Mouse (Mus musculus) megakaryocyte-erythroid progenitor cell, adult 5-6 weeks (primary cell): ENCODE measurements at regions not wholly inside any gene's neighbourhood (a gene's known extent, or its start where the extent isn't known, plus 50 kb on each side); places are given as distances from the start of the nearest gene placed in this dataset.

Source experiments
- ATAC-seq: replicated peaks from 2 replicates; pipeline ENCODE4 v1.8.0; 2016; ENCODE audit warnings: mild to moderate bottlenecking, inconsistent platforms; ENCODE audit not compliant: severe bottlenecking, poor library complexity, low FRiP score, low TSS enrichment

DNA sequence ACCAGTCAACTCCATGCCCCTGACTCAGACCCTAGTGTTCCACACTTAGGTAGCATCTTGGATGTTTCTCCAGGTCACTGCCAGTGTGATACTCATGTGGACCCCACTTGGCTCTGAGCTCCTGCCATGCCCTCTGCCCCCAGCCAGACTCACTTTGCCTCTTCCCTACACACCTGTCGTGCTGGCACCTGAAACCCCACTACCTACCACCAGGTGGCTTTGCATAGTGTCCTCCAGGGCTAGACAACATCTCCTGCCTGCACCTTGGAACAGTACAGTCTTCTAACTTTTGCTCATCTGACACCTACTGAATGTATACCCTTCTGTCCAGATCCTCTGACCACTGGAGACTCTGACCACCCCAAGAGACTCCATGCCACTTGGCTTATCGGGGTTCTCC, 80.6 kb downstream of the Fam53a start:
- ATAC-seq = peak; percentile 51

GRCm38 (mm10) chr5:33543372-33543771, 86.1 kb downstream of the Fam53a start:
- ATAC-seq = peak; percentile 77

- no peak for ATAC-seq
Observed at GRCm38 (mm10) chr5:33542643-33543042, 86.8 kb downstream of the Fam53a start.

GRCm38 (mm10) chr5:33542000-33542554, 87.4 kb downstream of the Fam53a start:
- no peak; the same call in 1 of the 2 replicates for ATAC-seq

DNA sequence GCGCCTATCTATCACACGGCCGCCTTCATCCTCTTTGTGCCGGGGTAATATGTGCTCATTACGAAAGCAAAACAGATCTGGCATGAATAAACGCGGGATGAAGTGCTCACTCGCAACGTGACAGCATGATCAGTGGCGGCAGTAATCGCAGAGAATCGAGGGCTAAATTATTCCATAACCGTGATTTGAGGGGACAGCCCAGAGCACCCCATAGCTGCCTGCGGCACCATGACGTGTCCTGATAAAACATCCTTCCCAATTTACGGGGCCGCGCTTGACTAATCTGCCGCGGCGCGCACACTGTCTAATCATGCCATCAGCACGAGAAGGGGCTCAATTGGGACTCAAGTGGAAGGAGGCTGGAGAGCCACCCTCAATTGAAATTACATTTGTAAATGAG, 89.2 kb downstream of the Fam53a start:
- ATAC-seq = no peak

- ATAC-seq = no peak
Observed at GRCm38 (mm10) chr5:33537429-33537828, 92.0 kb downstream of the Fam53a start.

- ATAC-seq = no peak
Observed at GRCm38 (mm10) chr5:33537017-33537416, 92.4 kb downstream of the Fam53a start.

- no peak for ATAC-seq
Observed at GRCm38 (mm10) chr5:33536261-33536660, 93.2 kb downstream of the Fam53a start.

- ATAC-seq = no peak
Observed at GRCm38 (mm10) chr5:33535145-33536010, 94.1 kb downstream of the Fam53a start.

- ATAC-seq = no peak
Observed at GRCm38 (mm10) chr5:33534345-33534744, 95.1 kb downstream of the Fam53a start.

GRCm38 (mm10) chr5:33533185-33533584, 96.2 kb downstream of the Fam53a start:
- ATAC-seq = no peak

DNA sequence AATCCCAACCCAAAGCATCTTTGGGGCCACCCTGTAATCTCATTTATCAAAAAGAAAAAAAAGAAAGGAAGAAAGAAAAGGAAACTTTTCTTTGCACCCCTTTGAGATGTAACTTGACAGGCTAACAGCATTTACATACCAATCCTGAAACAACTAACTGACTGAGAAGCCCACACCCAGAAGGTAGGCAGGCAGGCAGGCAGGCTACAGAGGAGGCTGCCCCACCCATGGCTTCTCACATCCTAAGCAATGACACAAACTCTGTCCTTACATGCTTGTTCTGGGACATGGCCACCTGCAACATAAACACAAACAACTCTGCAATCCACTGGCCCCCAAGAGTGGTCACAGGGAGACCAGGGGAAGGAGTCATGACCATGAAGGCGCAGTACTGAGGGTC, 97.5 kb upstream of the Nkx1-1 start:
- no peak for ATAC-seq

- no peak for ATAC-seq
Observed at GRCm38 (mm10) chr5:33529771-33530170, 96.0 kb upstream of the Nkx1-1 start.

- ATAC-seq = peak; percentile 58; the same call in 1 of the 2 replicates
Observed at GRCm38 (mm10) chr5:33528971-33529670, 95.3 kb upstream of the Nkx1-1 start.

GRCm38 (mm10) chr5:33527750-33528149, 94.0 kb upstream of the Nkx1-1 start:
- ATAC-seq = no peak

GRCm38 (mm10) chr5:33527316-33527715, 93.5 kb upstream of the Nkx1-1 start:
- ATAC-seq = no peak

- ATAC-seq = no peak
Observed at GRCm38 (mm10) chr5:33521951-33522742, 88.4 kb upstream of the Nkx1-1 start.

GRCm38 (mm10) chr5:33520856-33521255, 87.1 kb upstream of the Nkx1-1 start:
- no peak for ATAC-seq

GRCm38 (mm10) chr5:33519394-33519793, 85.6 kb upstream of the Nkx1-1 start:
- ATAC-seq = no peak

DNA sequence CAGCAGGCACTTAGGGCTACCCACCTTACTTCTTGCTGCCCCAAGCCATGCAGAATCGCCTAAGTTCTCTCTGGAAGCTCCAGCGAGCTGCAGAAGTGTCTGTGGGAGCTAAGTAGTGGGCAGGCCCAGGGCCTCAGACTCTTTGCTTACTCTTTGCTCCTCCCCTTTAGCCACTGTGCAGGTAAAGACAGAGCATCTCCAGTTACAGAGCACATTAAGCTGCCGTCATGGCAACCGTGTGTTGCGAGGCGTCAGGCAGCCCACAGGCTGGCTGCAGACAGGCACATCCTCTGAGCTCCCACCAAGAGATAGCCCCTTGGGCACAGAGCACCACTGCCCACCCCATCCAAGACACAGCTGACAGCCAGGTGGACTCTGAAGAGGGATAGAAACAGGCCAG, 85.1 kb upstream of the Nkx1-1 start:
- no peak for ATAC-seq
